Mouse (Mus musculus) cerebellum, adult 2 months (tissue): Measurements from ENCODE around the gene D430042O09Rik. TPM values are rescaled to one million over a fixed set of nuclear protein-coding genes. Genes with fewer than 3 reads are reported as not detected.

Experiments used
- DNase-seq, 2 experiments: peaks; one replicate each; pipeline ENCODE4 v3.0.0; 2021
- H3K27ac ChIP-seq: fragments of 200-500 bp; 2 replicates; pipeline ENCODE4 v1.5.1; 2012; ENCODE audit warnings: low read length, control low read depth, inconsistent platforms; ENCODE audit not compliant: insufficient read depth
- H3K27me3 ChIP-seq: fragments of 200-500 bp; 2 replicates; pipeline ENCODE4 v1.6.1; 2012; ENCODE audit warnings: inconsistent platforms, mild to moderate bottlenecking, low read length, moderate library complexity; ENCODE audit not compliant: control insufficient read depth, insufficient read depth
- H3K4me1 ChIP-seq: fragments of 200-500 bp; 2 replicates; pipeline ENCODE4 v1.6.1; 2011; ENCODE audit warnings: low read length; ENCODE audit not compliant: control insufficient read depth, insufficient read depth
- H3K4me3 ChIP-seq: fragments of 200-500 bp; replicated peaks from 2 replicates; pipeline ENCODE3; 2011; ENCODE audit warnings: mild to moderate bottlenecking, low read depth, low read length, control low read depth; ENCODE audit not compliant: insufficient read depth
- CTCF ChIP-seq: fragments of 200-500 bp; IDR thresholded peaks from 2 replicates; pipeline ENCODE4 v1.5.1; 2011; ENCODE audit warnings: low read depth, mild to moderate bottlenecking, control low read depth, low read length, moderate library complexity, borderline replicate concordance; ENCODE audit not compliant: insufficient read depth
- POLR2A ChIP-seq: fragments of 200-500 bp; IDR thresholded peaks from 2 replicates; pipeline ENCODE4 v1.6.1; 2011; ENCODE audit warnings: low read length, control low read depth, borderline replicate concordance; ENCODE audit not compliant: insufficient read depth
- WGBS: fragments of 180-500 bp; shearing (Covaris S2); methylation state at CpG from one replicate; pipeline ENCODE4 v1.1.7; 2018; 5-methylcytosine and 5-hydroxymethylcytosine counted together
- polyA plus RNA-seq: library from polyadenylated mRNA; depleted of rRNA; stranded (reverse); fragments of >200 nt; gene quantifications from 2 replicates; pipeline ENCODE4 v1.2.3, GENCODE M21; 2012

The D430042O09Rik gene
- polyA plus RNA-seq, 1 experiment, result 11.9 TPM

DNA sequence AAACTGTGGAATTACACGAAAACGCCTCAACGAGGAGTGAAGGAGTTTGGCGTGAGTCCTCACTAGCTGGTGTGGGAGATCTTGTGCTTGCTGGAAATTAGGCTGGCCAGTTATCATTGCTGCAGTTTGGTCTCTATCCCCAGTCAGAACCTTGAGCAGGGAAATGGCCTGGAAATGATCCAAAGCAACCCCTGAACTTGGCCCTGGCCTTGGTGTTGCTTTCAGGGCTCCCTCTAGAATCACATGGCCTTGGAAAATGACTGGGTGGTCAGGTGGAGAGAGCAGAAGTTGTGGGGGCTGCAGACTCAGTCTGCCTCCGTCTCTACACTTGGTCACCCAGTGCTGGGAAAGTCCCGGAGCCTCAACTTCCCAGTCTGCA lies 164.5 kb downstream of the D430042O09Rik start:
- WGBS, result 73% methylated on average over 6 of the region's 6 CpGs
- H3K4me1 ChIP-seq, result peaks cover 3% of the 10 kb centered on the region; the same call in 1 of the 2 replicates
- H3K27ac ChIP-seq, result no peak overlapping the region
- no peak for DNase-seq
- H3K4me3 ChIP-seq, result no peak overlapping the region
- TF ChIP-seq POLR2A (no peak), CTCF (no peak)
- H3K27me3 ChIP-seq, result no peaks in the 10 kb centered on the region

DNA sequence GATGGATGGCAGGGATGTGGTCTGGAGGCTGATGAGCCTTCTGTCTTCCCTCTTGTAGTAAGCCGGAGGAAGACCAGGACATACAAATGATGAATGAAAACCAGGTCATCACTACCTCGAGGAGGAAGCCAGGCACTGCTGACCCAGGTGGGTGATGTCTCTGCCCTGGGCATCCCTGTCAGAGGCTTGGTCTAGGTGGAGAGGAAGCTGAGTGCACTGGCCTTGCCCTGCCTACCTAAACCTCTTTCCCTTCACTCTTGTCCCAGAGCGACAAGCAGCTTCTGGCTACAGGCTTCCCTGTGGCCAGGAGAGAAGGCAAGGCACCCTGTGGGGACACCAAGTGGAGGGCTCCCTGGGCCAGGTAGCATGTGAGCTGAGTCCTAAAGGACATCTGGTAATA lies 165.2 kb downstream of the D430042O09Rik start:
- H3K4me3 ChIP-seq, result no peak overlapping the region
- no peak for DNase-seq
- H3K27ac ChIP-seq, result no peak overlapping the region
- TF ChIP-seq POLR2A (no peak), CTCF (no peak)
- H3K27me3 ChIP-seq, result no peaks in the 10 kb centered on the region
- peaks cover 4% of the 10 kb centered on the region; the same call in 1 of the 2 replicates for H3K4me1 ChIP-seq
- WGBS, result 87% methylated on average over 3 of the region's 3 CpGs

DNA sequence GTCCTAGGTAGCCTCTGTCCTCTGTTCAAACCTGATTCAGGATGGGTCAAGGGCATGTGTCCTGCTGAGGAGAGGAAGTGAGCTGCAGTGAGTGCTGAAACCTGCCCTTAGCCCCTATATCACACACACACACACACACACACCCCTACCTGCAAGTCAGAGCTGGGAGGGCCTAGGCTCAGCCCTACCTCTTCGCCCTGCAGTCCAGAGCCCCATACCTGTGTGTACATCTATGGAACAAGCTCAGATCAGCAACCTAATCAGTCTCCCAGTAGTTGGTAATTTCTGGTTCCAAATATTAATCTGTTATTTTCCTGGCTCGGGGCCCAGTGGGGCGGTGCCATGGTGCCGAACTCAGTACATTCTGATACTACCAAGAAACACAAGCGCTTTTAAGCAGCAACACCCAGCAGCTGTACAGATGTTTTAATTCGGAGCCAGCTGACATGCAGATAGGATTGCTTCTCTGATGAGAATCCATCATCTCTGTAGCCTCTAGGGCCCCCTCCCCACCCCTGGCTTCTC lies 166.3 kb downstream of the D430042O09Rik start:
- TF ChIP-seq CTCF (no peak), POLR2A (no peak)
- WGBS, result 89% methylated on average over 6 of the region's 6 CpGs
- no peak for DNase-seq
- peaks cover 7% of the 10 kb centered on the region; the same call in 1 of the 2 replicates for H3K4me1 ChIP-seq
- no peaks in the 10 kb centered on the region for H3K27me3 ChIP-seq
- no peak overlapping the region for H3K27ac ChIP-seq
- H3K4me3 ChIP-seq, result no peak overlapping the region

DNA sequence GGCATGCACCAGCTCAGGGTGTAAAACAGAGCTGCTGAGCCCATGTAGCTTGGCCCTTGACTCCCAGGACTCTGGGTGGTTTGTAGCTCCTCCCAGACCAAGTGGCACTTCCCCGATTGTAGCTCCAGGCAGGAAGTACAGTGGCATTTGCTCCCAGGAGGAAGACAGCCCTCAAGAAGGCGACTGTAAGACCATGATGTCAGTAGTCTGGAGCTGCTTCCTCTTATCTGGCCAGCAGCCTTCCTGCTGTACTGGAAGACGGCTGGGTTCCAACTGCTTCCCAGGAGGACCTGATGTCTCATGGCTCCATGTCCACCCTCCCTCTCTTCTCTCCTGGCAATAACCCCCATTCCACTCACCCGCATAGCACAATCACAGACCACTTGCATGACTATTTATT lies 170.4 kb downstream of the D430042O09Rik start:
- peak in 1 of 2 experiments; percentile 27 for DNase-seq
- H3K4me1 ChIP-seq, result peaks cover 4% of the 10 kb centered on the region; the same call in 1 of the 2 replicates
- no peak overlapping the region for H3K27ac ChIP-seq
- TF ChIP-seq POLR2A, result no peak
- TF ChIP-seq CTCF, result no peak
- no peaks in the 10 kb centered on the region for H3K27me3 ChIP-seq
- no peak overlapping the region for H3K4me3 ChIP-seq
- 39% methylated on average over 4 of the region's 4 CpGs for WGBS

DNA sequence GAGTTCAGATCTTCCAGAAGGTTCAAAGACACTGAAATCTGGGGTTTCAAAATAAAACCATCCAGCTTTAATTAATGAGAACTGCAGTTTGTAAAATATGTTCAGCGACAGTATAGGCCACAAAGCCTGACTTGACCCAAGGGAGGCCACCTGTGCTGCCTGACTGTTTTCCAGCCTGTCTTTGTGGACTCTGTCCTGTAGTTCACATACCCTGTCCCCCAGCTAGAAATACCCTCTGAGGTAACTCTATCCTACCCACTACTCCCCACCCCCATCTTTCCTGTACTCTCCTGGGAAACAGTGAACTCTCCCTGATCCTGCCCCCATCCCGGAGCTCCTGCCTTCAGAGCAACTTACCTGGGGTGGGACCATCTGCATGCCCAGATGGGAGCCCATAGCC lies 175.5 kb downstream of the D430042O09Rik start:
- Histone ChIP-seq H3K27ac (no peak overlapping the region), H3K27me3 (no peaks in the 10 kb centered on the region), H3K4me1 (no peaks in the 10 kb centered on the region), H3K4me3 (no peak overlapping the region)
- DNase-seq, result no peak
- WGBS, result 87% methylated on average over 2 of the region's 2 CpGs
- TF ChIP-seq CTCF, result no peak

DNA sequence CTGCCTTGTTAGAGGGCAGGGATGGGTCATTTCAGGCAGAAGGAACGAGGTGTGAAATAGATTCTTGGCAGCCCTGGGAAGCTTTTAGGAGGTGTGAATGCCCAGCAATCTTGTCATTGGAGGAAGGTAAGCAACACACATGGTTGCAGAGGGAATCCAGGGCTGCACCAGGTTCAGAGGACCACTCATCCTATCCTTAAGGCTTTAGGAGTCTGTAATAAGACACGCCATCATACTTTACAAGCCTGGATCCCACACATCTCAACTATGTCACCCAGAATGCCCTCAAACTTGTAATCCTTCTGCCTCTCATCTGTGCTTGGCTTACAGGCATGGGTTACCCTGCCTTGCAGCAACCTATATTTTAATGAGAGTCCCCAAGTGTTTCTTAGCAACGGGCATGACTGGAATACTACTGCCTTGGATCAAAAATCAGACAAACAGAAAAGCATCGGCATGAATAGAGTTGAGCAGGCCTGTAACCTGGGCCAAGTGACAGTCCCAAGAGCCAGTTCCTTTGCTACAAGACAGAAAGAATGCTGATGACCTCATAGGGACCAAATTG lies 178.5 kb downstream of the D430042O09Rik start:
- no peaks in the 10 kb centered on the region for H3K27me3 ChIP-seq
- DNase-seq, result no peak
- no peak overlapping the region for H3K4me3 ChIP-seq
- no peak overlapping the region for H3K27ac ChIP-seq
- 0 out of 2 replicates have a peak, but pooled peaks cover 2% of the 10 kb centered on the region for H3K4me1 ChIP-seq
- TF ChIP-seq POLR2A, result no peak
- TF ChIP-seq CTCF, result no peak
- 64% methylated on average over 4 of the region's 4 CpGs for WGBS

DNA sequence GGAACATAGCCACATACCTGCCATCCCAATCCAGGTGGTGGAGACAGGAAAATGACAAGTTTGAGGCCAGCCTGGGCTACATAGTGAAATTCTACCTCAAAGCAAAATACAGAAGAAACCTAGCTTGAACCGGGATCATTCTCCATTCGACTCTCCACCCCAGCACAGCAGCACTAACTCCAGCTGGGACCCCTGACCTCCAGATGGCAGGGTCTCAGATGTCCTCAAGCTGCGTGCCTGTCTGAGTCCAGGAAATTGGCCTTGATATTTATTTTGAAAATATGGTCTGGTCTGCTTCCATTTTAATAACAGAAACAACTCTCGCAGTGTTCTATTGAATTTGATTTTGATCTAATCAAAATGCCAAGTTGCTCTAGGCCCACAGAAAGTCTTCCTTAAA lies 179.4 kb downstream of the D430042O09Rik start:
- WGBS, result 78% methylated on average over 4 of the region's 4 CpGs
- Histone ChIP-seq H3K4me1 (0 out of 2 replicates have a peak, but pooled peaks cover 4% of the 10 kb centered on the region), H3K27ac (no peak overlapping the region), H3K27me3 (no peaks in the 10 kb centered on the region), H3K4me3 (no peak overlapping the region)
- no peak for TF ChIP-seq CTCF
- no peak for TF ChIP-seq POLR2A
- DNase-seq, result no peak

DNA sequence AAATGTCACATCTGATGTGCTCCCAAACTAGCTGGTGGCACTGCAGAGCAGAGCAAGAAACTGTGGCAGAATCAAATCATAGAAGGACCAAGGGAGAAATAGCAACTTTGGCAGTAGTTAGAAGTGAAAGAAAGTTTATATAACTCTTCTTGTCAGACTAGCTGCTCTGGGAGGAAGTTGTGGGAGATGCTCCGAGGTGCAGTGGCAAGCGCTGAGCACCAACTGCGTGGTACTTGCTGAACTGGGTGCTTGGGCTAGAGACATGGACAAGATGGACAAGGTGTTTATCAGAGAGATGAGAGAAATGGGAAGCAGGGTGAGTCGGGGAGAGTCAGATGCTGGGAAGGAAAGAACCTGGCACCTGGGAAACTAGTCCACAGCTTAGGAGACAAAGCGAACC lies 180.1 kb downstream of the D430042O09Rik start:
- Histone ChIP-seq H3K4me3 (no peak overlapping the region), H3K4me1 (0 out of 2 replicates have a peak, but pooled peaks cover 4% of the 10 kb centered on the region), H3K27me3 (no peaks in the 10 kb centered on the region), H3K27ac (no peak overlapping the region)
- no peak for DNase-seq
- 93% methylated on average over 5 of the region's 5 CpGs for WGBS
- no peak for TF ChIP-seq CTCF
- no peak for TF ChIP-seq POLR2A
